Mouse (Mus musculus) heart, adult 2 months (tissue): ENCODE data around the gene Parvg.

Source experiments
- CTCF ChIP-seq: fragments of 200-600 bp; IDR thresholded peaks from 2 replicates; pipeline ENCODE4 v1.8.1; 2022; ENCODE audit warnings: antibody characterized with exemption, mild to moderate bottlenecking, moderate library complexity
- EP300 ChIP-seq: fragments of 200-500 bp; IDR thresholded peaks from 2 replicates; pipeline ENCODE4 v1.6.1; 2011; ENCODE audit warnings: low read depth, low read length, control low read depth; ENCODE audit not compliant: insufficient read depth
- POLR2A ChIP-seq: fragments of 200-500 bp; IDR thresholded peaks from 2 replicates; pipeline ENCODE4 v1.6.1; 2011; ENCODE audit warnings: mild to moderate bottlenecking, low read depth, low read length, control low read depth; ENCODE audit not compliant: insufficient read depth

GRCm38 (mm10) chr15:84319393-84319792, 4.4 kb upstream of the Parvg start:
- TF ChIP-seq CTCF = no peak
- no peak for TF ChIP-seq EP300
- TF ChIP-seq POLR2A = no peak
